Mouse (Mus musculus): ENCODE data around the gene Slc25a5. TPM values are rescaled to one million over a fixed set of nuclear protein-coding genes. Genes with fewer than 3 reads are reported as not detected.

The Slc25a5 gene
- total RNA-seq, 2 experiments from 2014 or later = 336 to 357 TPM

- DNase-seq = no peak
Measured at GRCm38 (mm10) chrX:36841698-36842097, 46.2 kb downstream of the Slc25a5 start.

GRCm38 (mm10) chrX:36843346-36843990, 48.0 kb downstream of the Slc25a5 start:
- no peak for DNase-seq

- no peak for DNase-seq
Measured at GRCm38 (mm10) chrX:36847152-36847551, 51.7 kb downstream of the Slc25a5 start.

Other genes with a start within 250 kb of the Slc25a5 start
- 100 to 1,000 TPM; 280 to 313 TPM for gene Pgrmc1, start 197.4 kb upstream of the Slc25a5 start, total RNA-seq (2021)
- gene Akap17b, start 150.3 kb upstream of the Slc25a5 start, total RNA-seq (2021) = 10 to 100 TPM in 1 of 2 experiments, 1 to 10 TPM in 1; 8.3 to 10.4 TPM
- under 1 TPM in 1 of 2 experiments, not detected in 1; 0.52 TPM for gene Slc25a43, start 52.0 kb upstream of the Slc25a5 start, total RNA-seq (2021)
- gene Ube2a, start 78.2 kb downstream of the Slc25a5 start, total RNA-seq (2021) = 10 to 100 TPM; 55.9 to 62.0 TPM
- gene C330007P06Rik, start 78.5 kb downstream of the Slc25a5 start, total RNA-seq (2021) = 10 to 100 TPM; 40.0 to 44.5 TPM
- 10 to 100 TPM; 31.7 to 33.2 TPM for gene Nkrf, start 107.2 kb downstream of the Slc25a5 start, total RNA-seq (2021)
- gene Sept6, start 196.1 kb downstream of the Slc25a5 start, total RNA-seq (2021) = 10 to 100 TPM; 47.4 to 49.1 TPM